Mouse (Mus musculus): ENCODE results near the gene Tbc1d25. TPM values are rescaled to one million over a fixed set of nuclear protein-coding genes. Genes with fewer than 3 reads are reported as not detected.
A peak's percentile ranks its signal among the peaks of the same experiment; 100 is the strongest.

The Tbc1d25 gene
- 10.4 and 12.1 TPM in 2 replicates for polyA plus RNA-seq (2014; fragmentation: Nextera tagmentation; extraction: Ambion mirVana)

DNA sequence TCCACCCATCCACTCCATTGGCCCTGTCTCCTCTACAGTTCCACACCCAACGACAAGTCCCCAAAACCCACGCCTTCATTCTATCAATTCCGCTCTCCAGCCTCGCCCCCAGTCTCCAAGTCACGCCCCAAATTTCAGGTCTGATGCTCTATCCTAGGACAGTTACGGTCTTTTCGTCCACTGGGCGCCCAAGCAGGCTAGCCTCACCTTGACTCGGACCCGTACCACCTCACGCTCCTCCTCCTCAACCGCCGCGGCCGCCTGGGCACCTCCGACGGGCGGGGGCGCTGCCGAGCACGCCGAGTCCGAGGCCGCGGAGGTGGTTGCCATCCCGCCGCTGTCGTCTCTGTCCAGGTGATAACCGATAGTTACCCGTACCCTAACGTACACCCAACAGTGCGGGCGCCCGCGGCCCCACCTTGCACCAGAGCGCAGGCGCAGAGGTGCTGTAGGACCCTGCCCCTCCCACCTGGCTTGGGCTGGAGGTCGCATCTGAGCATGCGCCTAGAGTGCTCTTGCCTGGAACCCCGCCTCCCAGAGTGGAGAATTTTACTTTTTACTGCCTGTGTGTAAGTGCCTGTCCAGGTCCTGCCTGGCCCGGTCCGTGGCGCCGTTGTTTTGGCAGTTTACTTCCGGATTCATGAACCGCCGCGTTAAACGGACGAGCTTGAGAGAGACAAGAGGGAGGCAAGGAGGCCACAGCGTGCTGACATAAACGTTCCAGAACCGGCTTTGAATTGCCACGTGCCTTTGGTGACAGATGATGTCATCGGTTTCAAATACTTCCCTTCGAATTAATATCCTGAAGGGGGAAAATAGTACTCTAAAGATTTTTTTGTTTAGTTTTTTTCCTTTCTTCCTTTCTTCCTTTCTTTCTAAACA lies at the start of gene Tbc1d25:
Tbc1d25 (minus strand) TSS at position 678 of the 882 bp plus-strand sequence.
- Histone ChIP-seq H3K9ac (ENCODE audit: low read depth, low read length) (peak within 1 kb of the TSS; percentile 69), H3K9me3 (replicated peaks; ENCODE audit: control insufficient read depth, low read length) (no peaks in the 10 kb centered on the region), H3K27me3 (ENCODE audit: control insufficient read depth, insufficient read depth, low read length) (no peaks in the 10 kb centered on the region), H3K4me3 (ENCODE audit: low read depth, low read length) (peak within 1 kb of the TSS; percentile 61), H3K36me3 (ENCODE audit: control insufficient read depth, insufficient read depth, low read length) (no peaks in the 10 kb centered on the region), H3K4me1 (ENCODE audit: control insufficient read depth, insufficient read depth, low read length) (no peaks in the 10 kb centered on the region), H3K27ac (ENCODE audit: low read depth, low read length) (peak within 1 kb of the TSS; percentile 64; the same call in 1 of the 2 replicates), H3K4me2 (peak within 1 kb of the TSS; percentile 61)
- 11% methylated on average over 55 of the region's 56 CpGs for WGBS (ENCODE audit: insufficient replicate concordance)
- ATAC-seq (replicated peaks; ENCODE audit: insufficient number of reproducible peaks, low FRiP score, low TSS enrichment) = peak; percentile 95

DNA sequence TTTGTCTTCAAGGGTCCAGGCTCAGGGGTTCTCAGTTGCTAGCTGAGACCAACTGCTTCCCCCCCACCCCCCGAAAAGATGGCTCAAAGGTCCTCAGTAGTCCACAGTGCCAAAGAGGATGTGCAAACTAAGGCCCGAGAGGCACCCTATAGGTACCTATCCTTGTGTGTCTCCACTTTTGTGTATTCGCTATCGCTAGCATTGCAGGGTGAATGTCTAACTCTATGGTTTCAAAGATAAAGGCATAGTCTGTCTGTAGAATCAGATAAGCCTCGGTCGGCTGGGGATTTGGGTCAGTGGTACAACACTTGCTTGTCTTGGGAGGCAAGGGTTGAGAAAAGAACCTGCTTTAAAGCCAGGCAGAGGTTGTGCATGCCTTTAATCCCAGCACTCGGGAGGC lies 47.5 kb upstream of the Tbc1d25 start:
- no peaks in the 10 kb centered on the region for H3K4me1 ChIP-seq (ENCODE audit: control insufficient read depth, insufficient read depth, low read length)
- no peak overlapping the region for H3K4me3 ChIP-seq (ENCODE audit: low read depth, low read length)
- 66% methylated on average over 7 of the region's 7 CpGs for WGBS (ENCODE audit: insufficient replicate concordance)
- no peak for ATAC-seq (replicated peaks; ENCODE audit: insufficient number of reproducible peaks, low FRiP score, low TSS enrichment)
- H3K36me3 ChIP-seq (ENCODE audit: control insufficient read depth, insufficient read depth, low read length) = no peaks in the 10 kb centered on the region
- no peak overlapping the region for H3K9ac ChIP-seq (ENCODE audit: low read depth, low read length)
- H3K4me2 ChIP-seq = no peak overlapping the region
- H3K9me3 ChIP-seq (replicated peaks; ENCODE audit: control insufficient read depth, low read length) = no peaks in the 10 kb centered on the region
- H3K27me3 ChIP-seq (ENCODE audit: control insufficient read depth, insufficient read depth, low read length) = peaks cover 2% of the 10 kb centered on the region; the same call in 1 of the 2 replicates
- no peak overlapping the region for H3K27ac ChIP-seq (ENCODE audit: low read depth, low read length)

DNA sequence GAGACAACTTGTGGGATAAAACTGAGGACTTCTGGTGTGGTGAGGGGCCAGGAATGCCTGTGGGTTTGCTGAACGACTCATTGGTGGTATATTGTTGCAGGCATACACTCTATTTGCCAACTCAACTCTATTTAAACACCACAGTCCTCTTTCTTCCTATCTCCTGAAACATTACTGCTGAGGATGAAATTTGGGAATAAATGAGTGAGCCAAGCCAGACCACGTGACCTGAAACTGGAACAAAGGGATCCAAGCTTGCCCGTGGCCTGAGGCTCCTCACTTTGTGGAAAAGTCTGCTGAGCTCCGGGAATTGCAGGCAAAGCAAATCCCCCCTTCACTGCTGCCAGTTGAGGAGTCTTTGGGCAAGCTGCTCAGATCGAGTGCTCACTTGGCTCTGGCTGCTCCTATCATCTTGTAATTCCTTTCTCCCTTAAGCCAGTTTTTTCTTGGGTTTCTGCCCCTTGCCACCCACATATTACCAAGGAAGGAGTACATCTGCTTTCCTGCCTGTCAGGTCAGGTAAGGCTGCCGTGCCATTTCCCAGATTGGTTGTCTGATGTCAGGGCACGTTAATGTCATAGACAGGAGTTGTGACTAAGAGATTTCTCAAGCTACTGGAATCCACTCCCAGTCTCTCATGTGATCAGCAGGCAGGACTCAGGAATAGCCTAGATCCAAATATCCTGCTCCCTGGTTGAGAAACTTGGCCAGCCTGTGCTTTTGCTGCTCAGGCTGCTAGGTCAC lies 46.9 kb upstream of the Tbc1d25 start:
- no peaks in the 10 kb centered on the region for H3K36me3 ChIP-seq (ENCODE audit: control insufficient read depth, insufficient read depth, low read length)
- no peak overlapping the region for H3K4me2 ChIP-seq
- H3K27me3 ChIP-seq (ENCODE audit: control insufficient read depth, insufficient read depth, low read length) = peaks cover 2% of the 10 kb centered on the region; the same call in 1 of the 2 replicates
- no peak for ATAC-seq (replicated peaks; ENCODE audit: insufficient number of reproducible peaks, low FRiP score, low TSS enrichment)
- no peak overlapping the region for H3K27ac ChIP-seq (ENCODE audit: low read depth, low read length)
- H3K9ac ChIP-seq (ENCODE audit: low read depth, low read length) = no peak overlapping the region
- H3K4me3 ChIP-seq (ENCODE audit: low read depth, low read length) = no peak overlapping the region
- H3K9me3 ChIP-seq (replicated peaks; ENCODE audit: control insufficient read depth, low read length) = no peaks in the 10 kb centered on the region
- no peaks in the 10 kb centered on the region for H3K4me1 ChIP-seq (ENCODE audit: control insufficient read depth, insufficient read depth, low read length)
- 51% methylated on average over 7 of the region's 7 CpGs for WGBS (ENCODE audit: insufficient replicate concordance)

- no peak overlapping the region for H3K27ac ChIP-seq (ENCODE audit: low read depth, low read length)
- no peaks in the 10 kb centered on the region for H3K36me3 ChIP-seq (ENCODE audit: control insufficient read depth, insufficient read depth, low read length)
- no peak for ATAC-seq (replicated peaks; ENCODE audit: insufficient number of reproducible peaks, low FRiP score, low TSS enrichment)
- H3K4me1 ChIP-seq (ENCODE audit: control insufficient read depth, insufficient read depth, low read length) = no peaks in the 10 kb centered on the region
- no peak overlapping the region for H3K4me2 ChIP-seq
- WGBS (ENCODE audit: insufficient replicate concordance) = 57% methylated on average over 3 of the region's 3 CpGs
- no peak overlapping the region for H3K9ac ChIP-seq (ENCODE audit: low read depth, low read length)
- H3K9me3 ChIP-seq (replicated peaks; ENCODE audit: control insufficient read depth, low read length) = no peaks in the 10 kb centered on the region
- no peak overlapping the region for H3K4me3 ChIP-seq (ENCODE audit: low read depth, low read length)
- H3K27me3 ChIP-seq (ENCODE audit: control insufficient read depth, insufficient read depth, low read length) = peaks cover 2% of the 10 kb centered on the region; the same call in 1 of the 2 replicates
Measured at GRCm38 (mm10) chrX:8222296-8222677, 46.3 kb upstream of the Tbc1d25 start.

DNA sequence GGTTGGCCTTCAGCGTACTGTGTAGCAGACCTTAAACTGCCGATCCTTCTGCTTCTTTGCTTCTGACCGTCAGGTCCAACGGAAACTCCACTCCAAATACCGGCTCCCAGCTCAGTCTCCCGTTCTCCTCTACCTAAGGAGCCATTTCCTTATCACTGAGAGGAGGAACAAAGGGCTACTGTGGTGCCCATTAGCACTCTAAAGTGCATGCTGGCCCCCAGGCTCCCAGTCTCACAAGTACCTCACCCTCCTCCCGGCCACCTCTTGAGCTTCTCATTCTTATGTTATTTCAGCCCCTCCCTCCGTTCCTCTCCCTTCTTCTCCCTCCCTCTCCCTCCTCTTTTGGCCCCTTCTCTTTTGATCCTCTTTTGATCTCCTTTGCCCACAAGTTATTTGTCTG lies 43.7 kb upstream of the Tbc1d25 start:
- peaks cover 2% of the 10 kb centered on the region; the same call in 1 of the 2 replicates for H3K27me3 ChIP-seq (ENCODE audit: control insufficient read depth, insufficient read depth, low read length)
- H3K9me3 ChIP-seq (replicated peaks; ENCODE audit: control insufficient read depth, low read length) = no peaks in the 10 kb centered on the region
- H3K4me2 ChIP-seq = no peak overlapping the region
- WGBS (ENCODE audit: insufficient replicate concordance) = 20% methylated on average over 8 of the region's 8 CpGs
- no peaks in the 10 kb centered on the region for H3K36me3 ChIP-seq (ENCODE audit: control insufficient read depth, insufficient read depth, low read length)
- no peak overlapping the region for H3K4me3 ChIP-seq (ENCODE audit: low read depth, low read length)
- no peak overlapping the region for H3K9ac ChIP-seq (ENCODE audit: low read depth, low read length)
- no peak overlapping the region for H3K27ac ChIP-seq (ENCODE audit: low read depth, low read length)
- no peak for ATAC-seq (replicated peaks; ENCODE audit: insufficient number of reproducible peaks, low FRiP score, low TSS enrichment)
- no peaks in the 10 kb centered on the region for H3K4me1 ChIP-seq (ENCODE audit: control insufficient read depth, insufficient read depth, low read length)

- no peak overlapping the region for H3K4me3 ChIP-seq (ENCODE audit: low read depth, low read length)
- H3K27ac ChIP-seq (ENCODE audit: low read depth, low read length) = no peak overlapping the region
- H3K36me3 ChIP-seq (ENCODE audit: control insufficient read depth, insufficient read depth, low read length) = no peaks in the 10 kb centered on the region
- H3K9me3 ChIP-seq (replicated peaks; ENCODE audit: control insufficient read depth, low read length) = no peaks in the 10 kb centered on the region
- peaks cover 2% of the 10 kb centered on the region; the same call in 1 of the 2 replicates for H3K27me3 ChIP-seq (ENCODE audit: control insufficient read depth, insufficient read depth, low read length)
- H3K9ac ChIP-seq (ENCODE audit: low read depth, low read length) = no peak overlapping the region
- no peak for ATAC-seq (replicated peaks; ENCODE audit: insufficient number of reproducible peaks, low FRiP score, low TSS enrichment)
- WGBS (ENCODE audit: insufficient replicate concordance) = 35% methylated on average over 2 of the region's 2 CpGs
- H3K4me2 ChIP-seq = no peak overlapping the region
- no peaks in the 10 kb centered on the region for H3K4me1 ChIP-seq (ENCODE audit: control insufficient read depth, insufficient read depth, low read length)
Measured at GRCm38 (mm10) chrX:8218114-8218513, 42.1 kb upstream of the Tbc1d25 start.

GRCm38 (mm10) chrX:8217383-8217782 lies 41.4 kb upstream of the Tbc1d25 start:
- WGBS (ENCODE audit: insufficient replicate concordance) = 25% methylated on average over 6 of the region's 6 CpGs
- Histone ChIP-seq H3K36me3 (ENCODE audit: control insufficient read depth, insufficient read depth, low read length) (no peaks in the 10 kb centered on the region), H3K27me3 (ENCODE audit: control insufficient read depth, insufficient read depth, low read length) (peaks cover 2% of the 10 kb centered on the region; the same call in 1 of the 2 replicates), H3K9me3 (replicated peaks; ENCODE audit: control insufficient read depth, low read length) (no peaks in the 10 kb centered on the region), H3K4me2 (no peak overlapping the region), H3K4me1 (ENCODE audit: control insufficient read depth, insufficient read depth, low read length) (no peaks in the 10 kb centered on the region), H3K27ac (ENCODE audit: low read depth, low read length) (no peak overlapping the region), H3K9ac (ENCODE audit: low read depth, low read length) (no peak overlapping the region), H3K4me3 (ENCODE audit: low read depth, low read length) (no peak overlapping the region)
- no peak for ATAC-seq (replicated peaks; ENCODE audit: insufficient number of reproducible peaks, low FRiP score, low TSS enrichment)

GRCm38 (mm10) chrX:8211490-8212207 lies 35.7 kb upstream of the Tbc1d25 start:
- no peak for ATAC-seq (replicated peaks; ENCODE audit: insufficient number of reproducible peaks, low FRiP score, low TSS enrichment)
- no peaks in the 10 kb centered on the region for H3K4me1 ChIP-seq (ENCODE audit: control insufficient read depth, insufficient read depth, low read length)
- H3K4me3 ChIP-seq (ENCODE audit: low read depth, low read length) = no peak overlapping the region
- H3K36me3 ChIP-seq (ENCODE audit: control insufficient read depth, insufficient read depth, low read length) = no peaks in the 10 kb centered on the region
- no peak overlapping the region for H3K4me2 ChIP-seq
- 71% methylated on average over 7 of the region's 7 CpGs for WGBS (ENCODE audit: insufficient replicate concordance)
- no peaks in the 10 kb centered on the region for H3K9me3 ChIP-seq (replicated peaks; ENCODE audit: control insufficient read depth, low read length)
- no peaks in the 10 kb centered on the region; the same call in 1 of the 2 replicates for H3K27me3 ChIP-seq (ENCODE audit: control insufficient read depth, insufficient read depth, low read length)
- H3K9ac ChIP-seq (ENCODE audit: low read depth, low read length) = no peak overlapping the region
- H3K27ac ChIP-seq (ENCODE audit: low read depth, low read length) = no peak overlapping the region

Data from heart, embryonic 11.5 days (tissue).